Mouse (Mus musculus) adrenal gland (tissue): ENCODE results near the gene Lat.

Source experiments
- intact Hi-C: fragments of 180-260 bp; cut with DNase I; formaldehyde crosslinking; loops from one replicate; pipeline ENCODE4 v1.15.1; 2025

The Lat gene

GRCm38 (mm10) chr7:126368367-126368766 lies 1.0 kb downstream of the Lat start:
- intact Hi-C loops = no loop called here

- intact Hi-C loops = no loop called here
These were observed 1.7 kb downstream of the Lat start for GRCm38 (mm10) chr7:126367636-126368035.

GRCm38 (mm10) chr7:126363038-126363437 lies 6.3 kb downstream of the Lat start:
- intact Hi-C loops = no loop called here

DNA sequence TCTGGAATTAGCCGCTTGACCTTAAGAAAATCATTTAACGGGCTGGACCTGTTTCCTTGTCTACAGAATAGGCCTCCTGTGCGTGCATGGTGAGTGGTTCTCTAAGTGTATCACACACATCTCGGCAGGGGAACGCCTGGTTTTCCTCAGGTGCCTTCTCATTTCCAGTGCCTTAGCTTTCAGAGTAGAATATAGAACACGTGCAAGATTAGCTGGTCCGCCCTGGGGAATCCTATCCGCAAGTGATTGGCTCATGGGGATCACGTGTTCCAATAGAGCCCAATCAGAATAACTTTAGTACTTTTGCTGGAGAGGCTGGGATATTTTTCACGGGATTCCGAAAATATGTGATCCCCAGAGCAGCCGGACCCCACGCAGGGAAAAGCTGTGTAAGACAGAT lies 10.3 kb downstream of the Lat start:
- intact Hi-C loops = no loop called here

DNA sequence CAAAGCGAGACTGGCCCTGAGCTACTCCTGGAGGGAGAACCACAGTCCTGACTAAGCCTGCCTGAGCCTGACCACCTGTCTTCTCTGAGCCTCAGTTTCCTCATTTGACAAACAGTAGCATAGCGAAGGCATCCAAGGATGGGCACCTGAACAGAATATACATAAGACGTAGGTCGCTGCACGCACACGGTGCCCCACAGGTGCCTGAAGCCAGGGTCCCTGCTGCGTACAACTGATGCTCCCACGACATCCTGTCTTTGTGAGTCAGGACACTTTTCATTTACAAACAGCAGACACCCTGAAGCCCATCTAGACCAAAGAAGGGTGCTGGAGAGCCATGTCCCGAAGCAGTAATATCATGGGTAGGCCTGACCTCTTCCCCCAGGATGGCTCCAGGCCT lies 11.0 kb downstream of the Lat start:
- intact Hi-C loops = no loop called here

DNA sequence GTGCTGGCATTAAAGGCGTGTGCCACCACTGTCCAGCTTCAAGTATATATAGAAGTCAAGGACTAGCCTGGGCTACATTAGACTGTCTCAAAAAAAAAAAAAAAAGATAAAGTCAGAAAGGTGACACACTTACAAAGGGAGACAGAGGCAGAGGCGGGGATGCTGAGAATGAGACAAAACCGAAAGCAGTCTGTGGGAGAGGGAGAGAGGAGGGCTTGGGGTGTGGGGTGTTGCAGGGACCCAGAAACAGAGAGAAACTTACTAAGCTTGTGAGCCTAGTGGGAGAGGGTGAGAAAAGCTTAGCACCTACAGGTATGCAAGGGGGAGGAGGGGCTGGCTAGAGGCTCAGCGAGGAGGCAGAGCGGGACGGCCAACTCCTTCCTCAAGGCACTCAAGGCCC lies 11.5 kb downstream of the Lat start:
- intact Hi-C loops = no loop called here

- intact Hi-C loops = no loop called here
These were observed 12.4 kb downstream of the Lat start for GRCm38 (mm10) chr7:126356793-126357591.

DNA sequence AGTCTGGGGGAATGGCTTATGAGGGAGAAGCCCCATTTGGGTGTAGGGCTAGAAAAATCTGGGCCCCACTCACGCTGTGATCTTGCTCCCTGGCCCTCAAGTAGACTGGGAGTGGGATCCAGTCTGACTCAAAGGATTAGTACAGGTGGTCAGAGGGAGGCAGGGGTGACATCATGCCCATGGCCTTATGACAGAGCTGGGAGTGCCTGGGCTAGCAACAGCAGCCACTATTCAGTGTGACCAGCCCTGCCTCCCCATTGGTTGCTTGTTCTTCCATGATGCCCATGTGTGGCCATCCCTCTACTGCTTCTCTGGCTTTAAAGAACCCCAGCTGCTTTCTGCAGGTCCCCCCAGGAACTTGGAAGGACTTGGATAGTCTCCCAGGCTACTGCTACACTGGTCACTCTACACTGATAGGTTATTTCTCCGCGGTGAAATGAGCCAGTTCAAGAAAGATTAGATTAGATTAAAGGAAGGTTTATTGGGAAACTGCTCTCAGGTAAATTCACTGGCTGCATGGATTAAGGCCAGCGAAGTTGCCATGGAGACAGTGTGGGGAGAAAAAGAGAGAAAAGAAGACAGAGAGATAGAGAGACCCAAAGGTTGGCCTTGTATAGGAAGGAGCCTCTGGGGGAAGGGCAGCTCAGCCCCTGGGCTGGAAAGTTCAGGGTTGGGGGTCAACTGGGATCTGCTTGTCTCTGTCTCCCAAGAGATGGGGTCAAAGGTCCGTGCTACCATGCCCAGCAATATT lies 13.3 kb downstream of the Lat start:
- intact Hi-C loops = no loop called here

DNA sequence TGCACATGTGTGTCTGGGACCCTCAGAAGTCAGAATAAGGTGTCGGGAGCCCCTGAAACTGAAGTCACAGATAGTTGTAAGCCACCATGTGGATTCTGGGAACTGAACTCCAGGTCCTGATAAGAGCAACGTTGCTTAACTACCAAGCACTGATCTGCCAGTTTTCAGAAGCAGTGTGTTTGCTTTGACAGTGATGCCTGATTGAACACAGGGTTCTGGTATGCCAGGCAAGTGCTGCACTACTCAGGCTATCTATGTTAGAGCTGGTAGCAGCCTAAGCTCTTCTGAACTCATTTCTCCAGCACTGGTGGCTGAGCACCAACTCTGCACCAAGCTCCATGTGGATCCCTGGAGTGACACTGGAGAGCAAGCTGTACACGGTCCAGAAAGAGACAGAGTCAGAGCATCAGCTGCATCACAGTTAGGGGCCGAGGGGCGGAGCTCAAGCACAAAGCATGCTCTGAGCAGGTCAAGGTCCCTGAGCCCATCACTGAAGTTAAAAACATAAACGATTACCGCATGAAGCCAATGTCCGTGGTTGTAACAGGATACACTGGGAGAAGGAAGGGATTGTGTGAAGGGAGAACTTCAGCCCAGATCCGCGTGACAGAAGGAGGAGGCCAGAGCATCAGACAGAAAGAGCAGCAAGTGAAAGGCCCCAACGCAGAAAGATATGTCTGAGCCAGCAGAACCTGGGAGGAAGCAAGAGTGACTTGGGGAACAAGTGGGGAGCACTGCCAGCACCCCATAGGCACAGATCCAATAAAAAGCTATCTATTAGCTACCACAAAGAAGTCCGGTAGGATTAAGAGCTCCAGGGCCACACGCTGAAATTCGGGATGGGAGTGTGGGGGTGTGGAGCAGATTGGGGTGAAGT lies 14.4 kb downstream of the Lat start:
- intact Hi-C loops = no loop called here

GRCm38 (mm10) chr7:126353994-126354365 lies 15.4 kb downstream of the Lat start:
- intact Hi-C loops = no loop called here

GRCm38 (mm10) chr7:126353251-126353993 lies 15.9 kb downstream of the Lat start:
- intact Hi-C loops = no loop called here

- intact Hi-C loops = no loop called here
These were observed 17.9 kb downstream of the Lat start for GRCm38 (mm10) chr7:126351419-126351951.

DNA sequence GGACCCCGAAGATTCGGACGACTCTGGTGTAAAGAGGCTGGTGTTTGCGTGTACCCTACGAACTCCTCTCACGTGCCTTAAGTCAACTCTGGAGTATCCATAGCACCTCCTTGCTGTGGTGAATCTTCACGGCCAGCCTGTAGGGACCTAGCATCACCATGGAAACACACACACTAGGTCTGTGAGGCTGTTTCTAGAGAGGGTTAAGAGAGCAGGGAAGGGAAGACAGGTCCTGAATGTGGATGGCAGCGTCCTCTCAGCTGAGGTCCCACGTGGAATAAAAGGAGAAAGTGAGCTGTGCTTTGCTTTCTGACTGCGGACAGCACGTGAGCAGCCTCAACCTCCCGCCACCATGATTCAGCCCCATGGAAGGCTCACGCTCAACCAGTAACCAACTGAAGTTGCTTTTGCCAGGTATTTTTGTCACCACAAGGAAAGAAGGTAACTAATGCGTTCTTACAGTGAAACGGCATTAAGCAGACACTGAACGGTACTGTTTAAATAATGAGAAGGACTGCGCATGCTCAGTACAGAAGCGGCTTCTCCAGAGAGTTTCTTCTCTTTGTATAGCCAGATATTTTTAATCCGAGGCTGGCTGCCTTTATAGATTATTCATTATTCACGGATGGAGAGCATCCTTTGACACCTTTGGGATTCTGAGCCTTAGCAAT lies 18.5 kb downstream of the Lat start:
- intact Hi-C loops = no loop called here

- intact Hi-C loops = no loop called here
These were observed 21.1 kb downstream of the Lat start for GRCm38 (mm10) chr7:126348293-126348692.

DNA sequence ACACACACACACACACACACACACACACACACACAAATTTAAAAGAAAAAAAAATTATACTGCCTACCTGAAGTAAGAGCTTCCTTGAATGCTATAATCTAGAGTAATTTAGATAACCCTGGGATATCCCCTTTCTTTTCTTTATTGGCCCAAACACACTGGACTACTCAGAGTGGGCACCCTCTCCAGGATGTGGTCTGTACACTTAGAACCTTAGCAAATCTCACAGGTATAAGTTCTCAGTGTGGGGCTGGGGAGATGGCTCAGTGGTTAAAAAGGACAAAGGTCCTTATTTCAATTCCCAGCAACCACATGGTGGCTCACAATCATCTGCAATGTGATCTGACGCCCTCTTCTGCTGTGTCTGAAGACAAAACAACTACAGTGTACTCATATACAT lies 22.3 kb downstream of the Lat start:
- intact Hi-C loops = no loop called here

DNA sequence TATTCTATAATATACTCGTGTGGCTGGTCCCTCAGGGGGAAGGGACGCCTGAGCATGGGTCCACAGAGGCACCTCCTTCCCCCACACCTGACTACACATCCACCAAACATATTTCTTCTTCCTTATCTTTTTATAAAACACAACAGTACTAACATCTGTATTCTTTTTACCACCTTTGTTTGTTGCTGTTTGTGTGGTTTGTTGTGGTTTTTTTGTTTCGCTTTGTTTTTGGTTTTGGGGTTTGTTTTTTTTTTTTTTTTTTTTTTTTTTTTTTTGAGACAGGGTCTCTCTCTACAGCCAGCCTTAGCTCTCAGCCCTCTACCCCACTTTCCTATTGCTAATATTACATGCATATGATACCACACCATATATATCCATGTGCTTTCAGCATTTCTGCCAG lies 23.4 kb downstream of the Lat start:
- intact Hi-C loops = no loop called here

- intact Hi-C loops = no loop called here
These were observed 23.8 kb downstream of the Lat start for GRCm38 (mm10) chr7:126345557-126345956.

GRCm38 (mm10) chr7:126340896-126341295 lies 28.5 kb downstream of the Lat start:
- intact Hi-C loops = no loop called here

DNA sequence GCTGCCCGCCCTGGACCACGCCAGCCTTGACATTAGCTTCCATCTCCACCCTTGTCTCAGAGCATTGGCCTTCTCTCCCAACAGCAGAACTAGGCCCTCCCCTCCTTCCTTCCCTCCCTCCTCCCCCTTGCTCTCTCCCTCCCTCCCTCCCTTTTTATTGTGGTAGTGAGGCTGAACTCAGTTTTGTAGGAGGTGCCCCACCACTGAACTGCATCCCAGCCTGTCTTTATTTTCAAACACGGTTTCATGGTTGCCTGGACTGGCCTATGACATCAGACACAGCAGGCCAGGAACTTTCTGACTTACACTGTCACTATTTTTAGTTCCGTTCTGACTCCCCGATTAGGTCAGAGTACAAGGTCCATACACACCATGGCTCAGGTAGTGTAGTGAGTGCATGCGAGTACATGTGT lies 29.2 kb downstream of the Lat start:
- intact Hi-C loops = no loop called here

GRCm38 (mm10) chr7:126339521-126339971 lies 29.8 kb downstream of the Lat start:
- intact Hi-C loops = no loop called here
